Mouse (Mus musculus) layer of hippocampus, adult 8-10 months (tissue): ENCODE measurements at regions not wholly inside any gene's neighbourhood (a gene's known extent, or its start where the extent isn't known, plus 50 kb on each side); places are given as distances from the start of the nearest gene placed in this dataset.
"Not testable (repeated sequence)": the region's sequence is repeated elsewhere in the genome, so short reads cannot be mapped to it uniquely, and the experiment has no call there.

Experiments used
- DNase-seq, 2 experiments: peaks; one replicate each; pipeline ENCODE4 v3.0.0; 2022; ENCODE audit warnings: low spot score in 2 of 2

DNA sequence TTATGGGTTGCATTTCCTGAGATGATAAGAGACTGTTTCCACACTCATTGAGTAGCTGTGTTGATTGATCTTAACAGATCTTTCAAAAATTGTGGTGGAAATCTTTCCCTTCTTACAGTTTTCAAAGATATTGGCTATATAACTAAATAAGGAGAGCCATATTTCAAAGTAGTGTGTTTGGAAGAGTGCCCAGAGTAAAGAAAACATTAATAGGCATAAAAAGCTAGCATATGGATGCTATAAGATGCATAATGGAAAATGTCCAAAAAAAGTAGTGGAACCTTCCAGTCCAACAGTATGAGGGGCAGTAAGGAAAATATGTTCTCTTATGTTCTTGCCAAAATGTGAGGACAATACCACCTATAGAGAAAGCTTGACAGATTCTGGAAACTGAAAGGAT, 137.2 kb upstream of the Speer3 start:
- DNase-seq = no peak

DNA sequence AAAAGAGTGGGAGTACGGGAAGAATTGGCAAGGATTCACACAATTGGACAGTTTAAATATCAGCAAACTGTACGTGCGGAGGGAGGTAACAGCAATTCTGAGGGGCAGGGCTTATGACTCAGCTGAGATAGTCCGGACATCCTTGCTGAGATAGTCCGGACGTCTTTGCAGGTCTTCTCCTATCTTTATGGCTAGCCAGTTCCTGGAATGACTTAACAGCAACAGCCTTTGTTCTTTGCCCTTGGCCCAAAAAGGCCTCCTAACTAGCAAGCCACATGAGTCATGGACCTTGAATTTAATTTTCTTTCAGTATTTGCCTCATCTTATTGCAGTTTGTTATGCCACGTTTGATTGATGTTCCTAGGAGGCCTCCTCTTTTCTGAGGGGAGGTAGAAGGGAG, 133.1 kb upstream of the Speer3 start:
- DNase-seq = not testable (repeated sequence)

DNA sequence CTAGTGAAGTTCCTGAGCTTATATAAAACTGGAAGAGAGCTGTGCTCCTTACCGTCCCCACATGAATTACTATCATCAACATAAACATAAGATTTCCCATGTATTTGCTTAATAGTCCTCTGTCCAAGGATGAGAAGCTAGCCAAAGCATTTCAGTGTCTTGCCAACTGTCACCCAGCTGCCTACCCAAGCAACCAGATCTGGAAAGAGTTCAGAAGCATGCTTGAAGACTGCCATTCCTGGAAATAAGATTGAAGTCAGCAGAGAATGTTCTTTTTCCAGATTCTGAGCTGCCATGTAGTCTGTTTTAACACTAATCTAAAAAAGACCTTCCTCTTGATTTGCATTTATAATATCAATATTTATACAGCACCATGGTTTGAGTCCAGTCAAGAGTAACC, 131.9 kb upstream of the Speer3 start:
- DNase-seq = no peak

- DNase-seq = peak; percentile 73 to 79
Observed at GRCm38 (mm10) chr5:13667444-13667843, 124.0 kb upstream of the Speer3 start.

- DNase-seq = no peak
Observed at GRCm38 (mm10) chr5:13668840-13669239, 122.6 kb upstream of the Speer3 start.

- DNase-seq = no peak
Observed at GRCm38 (mm10) chr5:13690929-13691806, 100.3 kb upstream of the Speer3 start.

GRCm38 (mm10) chr5:13694847-13695246, 96.6 kb upstream of the Speer3 start:
- no peak for DNase-seq
